Mouse (Mus musculus) B cell, adult 2 months (primary cell): ENCODE measurements at regions not wholly inside any gene's neighbourhood (a gene's known extent, or its start where the extent isn't known, plus 50 kb on each side); places are given as distances from the start of the nearest gene placed in this dataset.

Source experiments
- DNase-seq, 2 experiments: peaks; one replicate each; pipeline ENCODE4 v3.0.0; 2022

DNA sequence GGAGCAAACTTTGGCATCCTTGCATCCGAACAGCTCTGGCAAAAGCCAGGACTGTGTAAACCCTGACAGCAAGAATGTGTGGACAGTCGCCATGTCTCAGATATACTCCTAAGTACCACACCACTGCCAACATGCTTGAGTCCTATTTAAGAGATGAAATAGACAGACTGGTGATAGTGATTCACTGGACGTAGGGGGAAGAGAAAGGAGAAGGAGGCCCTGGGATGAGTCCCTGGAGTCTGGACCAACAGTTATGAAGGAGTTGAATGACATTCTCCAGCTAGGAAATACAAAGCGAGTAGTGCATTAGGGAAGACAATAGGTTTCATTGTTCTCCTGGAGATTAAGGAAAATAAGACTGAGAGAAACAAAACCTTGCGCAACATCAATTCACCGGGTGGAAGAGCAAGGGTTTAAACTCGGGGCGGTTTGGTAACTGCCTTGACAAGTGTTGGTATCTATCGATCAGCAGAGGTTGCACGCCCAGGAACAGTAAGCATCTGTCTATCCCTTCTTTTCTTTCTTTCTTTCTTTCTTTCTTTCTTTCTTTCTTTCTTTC is 54.3 kb upstream of the Nrbf2 start:
- no peak for DNase-seq

DNA sequence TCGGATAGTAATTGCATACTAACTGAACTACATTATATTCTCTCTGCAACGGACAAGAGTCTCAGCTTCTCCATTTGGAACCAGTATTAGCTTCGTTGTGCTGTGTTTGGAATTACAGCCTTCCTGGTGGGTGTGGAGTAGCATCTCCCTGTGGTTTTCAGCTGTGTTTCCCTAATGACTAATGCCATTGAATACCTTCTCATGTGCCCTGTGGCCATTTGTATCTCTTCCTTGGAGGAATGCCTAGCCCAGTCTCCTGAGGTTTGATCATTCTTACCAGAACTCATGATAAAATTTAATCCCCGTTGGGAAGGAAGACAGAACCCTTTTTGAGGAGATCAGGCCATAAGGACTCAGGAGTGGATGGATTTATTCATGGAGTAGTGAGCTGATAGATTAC is 59.6 kb upstream of the Nrbf2 start:
- DNase-seq = no peak

GRCm38 (mm10) chr10:67350956-67351355 is 65.9 kb upstream of the Nrbf2 start:
- no peak for DNase-seq

DNA sequence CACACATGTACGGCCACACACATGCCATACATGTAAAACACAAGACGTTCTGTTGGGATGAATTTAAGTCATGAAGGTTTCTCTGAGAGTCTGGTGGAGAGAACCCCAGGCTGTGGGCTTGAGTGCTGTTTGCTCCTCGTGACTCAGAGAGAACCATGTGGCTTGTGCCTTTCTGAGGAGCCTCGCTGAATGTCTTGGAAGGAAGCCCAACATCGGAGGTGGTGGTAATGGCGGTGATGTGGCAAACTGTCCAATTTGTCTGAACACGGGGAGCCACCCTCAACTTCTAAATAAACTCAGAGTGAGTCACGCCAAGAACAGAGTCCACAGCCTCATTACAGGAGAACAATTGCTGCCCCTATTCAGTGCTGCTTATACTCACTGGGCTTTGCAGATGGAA is 75.7 kb upstream of the Nrbf2 start:
- DNase-seq = no peak

GRCm38 (mm10) chr10:67361281-67361680 is 76.2 kb upstream of the Nrbf2 start:
- DNase-seq = no peak

- DNase-seq = no peak
These were observed 79.5 kb upstream of the Nrbf2 start for GRCm38 (mm10) chr10:67364595-67364994.

- DNase-seq = no peak
These were observed 80.1 kb upstream of the Nrbf2 start for GRCm38 (mm10) chr10:67365158-67365557.

- no peak for DNase-seq
These were observed 87.6 kb upstream of the Nrbf2 start for GRCm38 (mm10) chr10:67372569-67373161.

GRCm38 (mm10) chr10:67376638-67377037 is 91.5 kb upstream of the Nrbf2 start:
- no peak for DNase-seq

DNA sequence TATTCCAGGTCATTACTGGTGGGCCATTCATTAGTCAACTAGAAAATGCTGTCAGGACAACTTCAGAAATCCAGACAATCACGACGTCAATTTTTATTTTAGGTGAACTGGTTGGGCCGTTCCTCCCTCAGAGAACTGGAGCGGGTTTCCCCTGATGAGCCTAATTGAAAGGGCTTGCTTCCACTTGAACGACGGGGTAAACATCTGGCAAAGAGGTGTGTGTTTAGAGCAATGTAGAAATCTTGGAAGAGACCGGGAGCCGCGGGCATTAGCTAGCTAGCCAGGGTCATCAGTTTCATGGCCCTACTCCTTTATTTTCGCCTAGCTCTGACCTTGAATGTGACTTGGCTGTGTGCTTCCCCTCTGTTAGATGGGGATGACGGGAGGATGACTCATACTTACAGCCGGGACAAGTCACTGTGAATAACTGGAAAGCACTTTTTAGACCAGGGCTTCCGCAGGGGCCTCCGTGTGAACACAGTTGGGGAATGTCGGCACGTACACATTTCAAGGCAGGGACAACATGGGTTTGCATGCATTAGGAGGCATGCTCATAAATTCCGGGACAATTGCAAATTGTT is 92.6 kb upstream of the Nrbf2 start:
- no peak for DNase-seq

- no peak for DNase-seq
These were observed 95.1 kb upstream of the Nrbf2 start for GRCm38 (mm10) chr10:67380174-67380573.

DNA sequence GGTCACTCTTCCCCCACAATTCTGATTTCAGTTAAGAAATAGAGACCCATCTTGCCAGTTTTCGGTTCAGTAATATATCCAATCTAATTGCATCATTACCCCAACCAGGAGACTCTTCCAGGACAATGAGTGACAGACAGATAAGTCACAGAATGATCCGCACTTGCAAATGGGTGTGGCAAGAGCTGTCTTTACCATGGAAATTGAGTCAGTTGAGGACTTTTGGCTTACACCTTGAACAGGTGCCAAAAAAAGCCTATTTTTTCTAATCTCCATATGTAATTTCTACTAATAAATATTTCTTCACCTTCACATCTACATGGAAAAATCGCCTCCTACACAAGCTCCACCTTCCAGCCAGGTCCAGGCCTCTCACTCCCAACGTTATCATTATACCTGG is 98.2 kb upstream of the Nrbf2 start:
- DNase-seq = no peak

GRCm38 (mm10) chr10:67383802-67384567 is 98.9 kb upstream of the Nrbf2 start:
- DNase-seq = no peak

DNA sequence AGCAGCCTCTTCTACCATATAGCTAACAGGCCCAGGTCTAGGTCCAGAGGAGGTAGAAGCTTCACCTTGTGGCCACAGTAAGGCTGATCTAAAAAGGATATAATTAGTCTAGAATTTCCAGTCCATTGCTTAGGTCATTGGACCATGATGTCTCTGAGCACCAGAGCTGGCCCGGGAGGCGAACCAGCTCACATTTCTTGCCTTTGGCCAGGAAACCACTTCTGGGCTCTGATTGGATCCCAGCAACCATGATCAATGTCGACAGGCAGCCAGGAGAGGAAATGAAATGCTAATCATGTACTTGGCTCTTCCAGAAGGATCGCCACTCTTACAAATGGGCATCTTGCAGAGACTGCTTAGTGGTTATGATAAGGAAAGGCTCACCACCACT is 99.5 kb upstream of the Nrbf2 start:
- DNase-seq = no peak

- DNase-seq = no peak
These were observed 100.9 kb upstream of the Nrbf2 start for GRCm38 (mm10) chr10:67385966-67386365.

GRCm38 (mm10) chr10:67388755-67389154 is 103.7 kb upstream of the Nrbf2 start:
- DNase-seq = no peak

DNA sequence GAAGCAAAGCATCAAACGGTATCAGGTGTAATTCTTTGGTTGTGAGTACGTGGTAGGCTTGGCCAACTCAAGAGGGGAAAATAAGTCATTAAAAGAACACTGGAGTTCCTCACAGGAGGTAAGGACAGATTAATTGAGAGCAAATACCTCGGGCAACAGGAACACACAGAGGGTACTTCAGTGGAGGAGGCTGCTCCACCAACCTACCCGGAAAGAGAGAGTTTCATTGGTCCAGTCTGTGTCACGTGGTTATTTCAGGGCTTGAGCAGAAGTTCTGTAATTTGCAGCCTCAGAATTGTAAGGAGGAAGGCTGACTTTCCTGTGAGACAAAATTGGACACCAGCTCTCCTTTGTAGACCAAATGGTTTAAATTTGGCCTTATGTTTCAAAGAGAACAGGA is 115.3 kb upstream of the Nrbf2 start:
- peak; percentile 38 to 45 for DNase-seq

GRCm38 (mm10) chr10:67401409-67401808 is 116.3 kb upstream of the Nrbf2 start:
- DNase-seq = no peak

- no peak for DNase-seq
These were observed 117.7 kb upstream of the Egr2 start for GRCm38 (mm10) chr10:67417529-67417928.

DNA sequence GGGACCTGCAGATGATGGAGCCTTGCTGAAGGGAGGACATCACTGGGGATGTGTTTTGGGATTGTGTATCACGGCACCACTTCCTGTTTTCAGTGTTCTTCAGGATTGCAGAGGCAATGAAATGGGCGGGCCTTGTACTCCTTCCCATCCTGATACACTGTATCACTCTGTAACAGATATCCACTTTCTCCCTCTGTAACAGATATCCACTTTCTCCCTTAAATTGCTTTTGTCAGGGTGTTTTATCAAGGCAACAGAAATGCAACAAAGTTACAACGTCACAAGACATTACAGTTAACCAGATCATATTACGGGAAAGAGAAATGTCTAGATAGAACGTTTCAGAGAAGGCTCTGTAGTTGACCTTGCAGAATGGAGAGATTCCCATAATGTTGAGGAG is 114.5 kb upstream of the Egr2 start:
- no peak for DNase-seq

- no peak for DNase-seq
These were observed 109.9 kb upstream of the Egr2 start for GRCm38 (mm10) chr10:67425407-67425806.

GRCm38 (mm10) chr10:67427220-67427619 is 108.1 kb upstream of the Egr2 start:
- no peak for DNase-seq

DNA sequence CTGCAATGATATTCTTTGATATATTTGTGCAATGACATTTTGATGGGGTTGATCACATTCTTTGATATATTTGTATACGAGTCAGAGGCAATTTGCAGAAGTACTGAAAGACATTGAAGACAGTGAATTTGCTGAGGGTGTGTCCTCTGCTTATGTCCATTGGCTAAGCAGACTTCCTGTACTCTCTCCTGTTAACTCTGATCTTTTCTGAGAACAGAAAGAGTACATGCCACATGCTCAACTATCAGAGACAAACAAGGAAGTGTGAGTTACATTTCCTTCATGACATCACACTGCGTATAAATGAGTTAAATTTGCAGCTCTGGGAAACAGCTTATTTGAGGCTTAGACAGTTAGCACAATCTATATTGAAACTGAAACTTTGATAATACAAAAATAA is 104.5 kb upstream of the Egr2 start:
- no peak for DNase-seq

- no peak for DNase-seq
These were observed 96.1 kb upstream of the Egr2 start for GRCm38 (mm10) chr10:67439042-67439635.
